Mouse (Mus musculus) C2C12 (cell line): ENCODE data around the gene Pdk2.

Experiments used
- CEBPB ChIP-seq: IDR thresholded peaks from one replicate; pipeline ENCODE4 v1.6.1; 2011; ENCODE audit warnings: low read depth, mild to moderate bottlenecking, control low read depth, moderate library complexity
- CTCF ChIP-seq: IDR thresholded peaks from one replicate; pipeline ENCODE4 v1.5.1; 2011; ENCODE audit not compliant: control insufficient read depth, insufficient read depth, insufficient read length
- FOSL1 ChIP-seq: IDR thresholded peaks from one replicate; pipeline ENCODE4 v1.8.0; 2011; ENCODE audit warnings: mild to moderate bottlenecking, low read length; ENCODE audit not compliant: poor library complexity, insufficient read depth, severe bottlenecking
- MAX ChIP-seq: IDR thresholded peaks from one replicate; pipeline ENCODE4 v1.6.1; 2011; ENCODE audit warnings: mild to moderate bottlenecking, control low read depth
- MYOD1 ChIP-seq: IDR thresholded peaks from one replicate; pipeline ENCODE4 v1.6.1; 2011; ENCODE audit warnings: low read depth; ENCODE audit not compliant: control insufficient read depth, insufficient read length
- MYOG ChIP-seq: IDR thresholded peaks from one replicate; pipeline ENCODE4 v1.6.1; 2011; ENCODE audit not compliant: control insufficient read depth, insufficient read length; ENCODE audit errors: extremely low read depth
- USF1 ChIP-seq: IDR thresholded peaks from one replicate; pipeline ENCODE4 v1.6.1; 2011; ENCODE audit warnings: low read depth, mild to moderate bottlenecking, control low read depth, moderate library complexity

- no peak for TF ChIP-seq CTCF
- no peak for TF ChIP-seq MAX
- no peak for TF ChIP-seq USF1
- no peak for TF ChIP-seq MYOG
- no peak for TF ChIP-seq CEBPB
- TF ChIP-seq MYOD1 = no peak
- no peak for TF ChIP-seq FOSL1
These were observed 7.5 kb downstream of the Pdk2 start for GRCm38 (mm10) chr11:95033617-95034016.
